Mouse (Mus musculus): Measurements from ENCODE around the gene Arhgap24. TPM values are rescaled to one million over a fixed set of nuclear protein-coding genes. Genes with fewer than 3 reads are reported as not detected.
"Not testable (repeated sequence)": the region's sequence is repeated elsewhere in the genome, so short reads cannot be mapped to it uniquely, and the experiment has no call there.

Gene Arhgap24
- total RNA-seq, 2 experiments from 2014 or later, result 1.9 to 3.8 TPM

DNA sequence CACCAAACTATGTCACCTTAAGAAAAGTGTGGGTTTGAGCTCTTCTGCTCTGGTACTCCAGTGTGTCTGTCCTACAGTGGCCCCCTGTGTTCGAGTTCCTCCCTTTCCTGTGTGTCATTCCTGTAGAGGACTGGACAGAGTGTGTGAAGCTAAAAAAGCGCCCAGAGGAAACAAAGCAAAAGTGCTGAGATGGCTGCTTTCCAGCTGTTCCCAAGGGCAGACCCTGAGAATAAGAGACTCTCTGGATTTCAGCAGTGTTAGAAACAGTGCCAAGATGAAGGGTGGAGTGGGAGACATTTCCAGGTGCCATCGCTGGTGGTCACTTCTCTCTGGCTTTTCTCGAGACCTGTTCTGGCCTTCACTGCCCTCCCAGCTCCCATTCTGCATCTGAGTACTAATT lies 366.7 kb downstream of the Arhgap24 start:
- ATAC-seq (replicated peaks; ENCODE audit: poor library complexity, severe bottlenecking), result no peak

DNA sequence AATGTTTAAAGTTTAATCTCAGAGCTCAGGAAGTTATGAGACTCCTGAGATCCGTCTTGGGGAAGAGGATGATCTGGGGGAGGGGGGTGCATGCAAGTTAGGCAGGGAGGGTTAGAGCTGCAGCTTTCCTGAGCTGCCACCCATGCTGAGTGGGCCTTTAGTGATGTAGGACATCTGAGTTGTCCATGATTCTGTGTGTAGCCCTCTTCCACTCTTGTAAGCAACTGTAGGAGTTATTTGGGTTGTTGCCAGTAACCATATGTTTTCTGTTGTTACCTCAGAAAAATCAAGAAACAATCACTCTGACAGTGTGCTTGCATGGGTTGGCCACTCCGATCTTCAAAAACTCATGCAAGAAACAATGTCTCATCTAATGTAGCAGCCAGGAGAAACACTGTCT lies 370.6 kb downstream of the Arhgap24 start:
- no peak for ATAC-seq (replicated peaks; ENCODE audit: poor library complexity, severe bottlenecking)

DNA sequence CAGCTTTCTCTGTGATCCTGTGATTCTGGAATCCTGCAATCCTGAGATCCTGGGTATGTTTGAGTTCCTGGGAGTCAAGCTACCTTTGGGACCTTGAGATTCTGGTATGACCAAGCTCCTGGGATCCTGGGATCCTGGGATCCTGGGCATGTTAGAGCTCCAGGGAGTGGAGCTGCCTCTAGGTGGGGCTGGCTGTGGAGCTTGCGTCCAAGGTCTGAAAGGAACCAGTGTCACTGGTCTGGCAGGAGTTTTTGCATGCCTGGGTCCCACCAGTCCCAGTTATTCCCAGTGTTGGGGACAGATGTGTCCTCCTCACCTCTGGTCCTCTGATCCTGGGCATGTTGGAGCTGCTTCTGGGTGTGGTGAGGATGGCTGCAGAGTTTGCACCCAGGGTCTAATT lies 372.6 kb downstream of the Arhgap24 start:
- no peak for ATAC-seq (replicated peaks; ENCODE audit: poor library complexity, severe bottlenecking)

DNA sequence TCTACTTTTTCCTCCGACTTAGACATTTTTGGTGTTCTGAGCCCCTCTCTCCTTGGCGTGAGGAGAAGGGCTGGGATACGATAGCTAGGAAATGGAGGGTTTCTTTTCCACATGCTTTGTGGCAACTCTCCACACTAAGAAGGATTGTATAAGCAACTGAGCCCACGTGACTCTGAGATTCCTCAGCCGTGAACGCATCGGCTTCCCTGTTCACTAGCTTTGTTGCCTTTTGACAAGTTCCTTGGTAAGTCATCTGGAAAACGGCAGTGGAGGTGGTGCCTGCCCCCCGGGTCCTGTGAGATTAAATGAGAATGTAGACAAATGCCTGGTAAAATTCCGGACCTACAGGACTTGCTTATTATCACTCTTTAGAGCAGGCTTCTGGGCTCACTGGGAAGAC lies 374.6 kb downstream of the Arhgap24 start:
- ATAC-seq (replicated peaks; ENCODE audit: poor library complexity, severe bottlenecking), result no peak

DNA sequence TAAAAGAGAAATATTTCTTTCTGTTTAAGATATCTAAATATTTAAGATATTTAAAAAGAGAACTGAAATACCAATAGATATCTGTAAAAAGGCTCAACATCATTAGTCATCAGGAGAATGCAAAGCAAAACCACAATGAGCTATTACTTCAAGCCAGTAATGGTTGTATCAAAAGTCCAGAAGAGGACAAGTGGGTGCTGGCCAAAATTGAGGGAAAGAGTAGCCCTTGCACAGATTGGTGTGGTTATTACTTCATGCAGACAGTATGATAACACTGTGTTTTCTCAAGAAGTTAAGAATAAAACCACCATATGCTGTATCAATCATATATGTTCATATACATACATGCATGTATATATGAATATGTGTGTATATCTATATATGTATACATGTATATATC lies 376.9 kb downstream of the Arhgap24 start:
- ATAC-seq (replicated peaks; ENCODE audit: poor library complexity, severe bottlenecking), result no peak

DNA sequence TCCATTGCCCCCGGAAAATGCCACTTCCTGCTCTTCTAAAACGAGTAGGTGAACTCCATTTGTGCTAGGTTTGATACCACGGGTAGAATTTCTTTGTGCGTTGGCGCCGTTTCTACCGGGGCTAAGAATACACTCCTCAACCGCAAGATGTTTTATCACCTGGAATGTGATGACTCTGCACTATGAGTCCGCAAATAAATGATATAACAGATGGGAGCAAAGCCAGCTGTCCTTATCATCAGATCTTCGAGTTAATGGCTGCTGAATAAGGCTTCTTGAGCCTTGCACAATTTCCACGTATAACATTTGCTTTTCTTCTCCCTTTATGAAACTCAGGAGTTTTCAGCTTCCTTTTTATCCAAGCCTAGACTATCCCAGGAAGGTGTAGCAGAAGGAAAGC lies 378.6 kb downstream of the Arhgap24 start:
- no peak for ATAC-seq (replicated peaks; ENCODE audit: poor library complexity, severe bottlenecking)

DNA sequence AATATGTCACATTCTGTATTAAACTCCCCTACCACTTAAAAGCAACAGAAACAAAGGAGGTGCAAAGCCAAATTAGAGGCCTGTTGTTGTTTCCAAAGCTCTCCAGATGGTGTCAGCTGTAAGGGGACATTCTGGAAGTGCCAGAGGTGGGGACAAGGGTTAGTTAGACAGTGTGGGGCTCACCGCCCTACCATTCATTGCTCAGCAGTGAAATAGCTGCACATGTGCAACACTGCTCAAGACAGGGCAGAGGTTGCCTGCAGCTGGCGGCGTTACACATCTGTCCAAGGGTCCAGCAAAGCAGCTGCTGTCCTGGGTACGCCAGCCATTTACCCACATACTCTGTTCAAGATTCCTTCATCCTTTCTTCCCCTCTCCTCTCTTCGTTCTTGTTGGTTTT lies 387.0 kb downstream of the Arhgap24 start:
- ATAC-seq (replicated peaks; ENCODE audit: poor library complexity, severe bottlenecking), result no peak

DNA sequence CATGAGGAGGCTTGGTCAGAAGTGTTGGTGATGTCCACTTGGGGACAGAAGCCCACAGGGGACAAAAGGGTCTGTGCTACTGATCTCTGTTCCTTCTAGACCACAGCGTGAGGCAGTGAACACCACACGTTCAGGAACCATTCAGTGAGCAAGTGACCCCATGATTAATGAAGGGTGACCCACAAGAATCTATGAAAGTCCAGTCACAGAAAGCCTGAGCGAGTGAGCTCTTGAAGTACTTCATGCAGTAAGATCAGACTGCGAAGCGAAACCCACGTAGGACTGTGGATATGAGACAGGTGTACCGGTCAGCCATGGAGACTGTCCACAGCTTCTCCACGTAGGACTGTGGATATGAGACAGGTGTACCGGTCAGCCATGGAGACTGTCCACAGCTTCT lies 391.8 kb downstream of the Arhgap24 start:
- ATAC-seq (replicated peaks; ENCODE audit: poor library complexity, severe bottlenecking), result not testable (repeated sequence)

DNA sequence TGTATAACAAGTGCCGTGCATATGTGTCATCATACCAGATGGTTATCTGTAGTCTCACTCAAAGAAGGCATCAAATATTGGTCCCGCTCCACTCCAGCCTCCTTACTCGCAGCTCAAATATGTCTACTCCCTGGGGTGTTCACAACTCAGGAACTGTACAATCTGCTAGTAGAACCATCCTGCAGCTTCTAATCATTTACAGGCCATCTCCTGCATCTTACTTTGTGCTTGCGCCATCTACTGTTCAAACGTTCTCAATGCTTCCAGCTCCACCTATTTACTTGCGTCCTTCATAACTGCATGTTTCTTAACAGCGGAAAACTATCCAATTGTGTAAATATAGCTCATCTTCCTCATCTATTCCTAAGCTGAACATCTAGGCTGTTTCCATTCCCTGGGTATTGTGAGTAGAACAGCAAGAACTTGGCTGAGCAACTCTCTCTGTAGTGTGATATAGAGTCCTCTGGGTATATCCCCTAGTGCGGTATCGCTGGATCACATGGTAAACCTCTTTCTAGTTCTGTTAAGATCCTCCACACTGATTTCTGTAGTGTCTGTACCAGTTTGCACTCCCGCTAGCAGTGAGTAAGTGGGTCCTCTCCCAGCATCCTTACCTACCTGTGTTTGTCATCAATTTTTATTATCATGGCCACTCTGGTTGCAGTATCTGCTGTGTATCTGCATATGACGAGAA lies 393.6 kb downstream of the Arhgap24 start:
- ATAC-seq (replicated peaks; ENCODE audit: poor library complexity, severe bottlenecking), result peak; percentile 78

DNA sequence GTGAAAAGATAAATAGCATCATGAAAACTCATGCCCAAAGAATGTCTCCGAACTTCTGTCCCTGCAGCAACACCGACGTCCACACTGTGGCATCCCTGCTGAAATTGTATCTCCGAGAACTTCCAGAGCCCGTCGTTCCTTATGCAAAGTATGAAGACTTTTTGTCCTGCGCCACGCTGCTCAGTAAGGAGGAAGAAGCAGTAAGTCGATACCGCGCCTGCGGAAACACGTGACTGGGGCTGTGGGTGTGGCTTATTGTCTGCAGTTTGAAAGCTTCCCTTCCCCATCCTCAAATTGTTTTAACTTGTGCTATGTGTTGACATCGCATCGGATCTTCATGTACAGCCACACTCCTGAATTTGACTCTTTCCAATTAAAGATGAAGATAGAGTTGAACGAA lies 394.4 kb downstream of the Arhgap24 start:
- ATAC-seq (replicated peaks; ENCODE audit: poor library complexity, severe bottlenecking), result peak; percentile 71

DNA sequence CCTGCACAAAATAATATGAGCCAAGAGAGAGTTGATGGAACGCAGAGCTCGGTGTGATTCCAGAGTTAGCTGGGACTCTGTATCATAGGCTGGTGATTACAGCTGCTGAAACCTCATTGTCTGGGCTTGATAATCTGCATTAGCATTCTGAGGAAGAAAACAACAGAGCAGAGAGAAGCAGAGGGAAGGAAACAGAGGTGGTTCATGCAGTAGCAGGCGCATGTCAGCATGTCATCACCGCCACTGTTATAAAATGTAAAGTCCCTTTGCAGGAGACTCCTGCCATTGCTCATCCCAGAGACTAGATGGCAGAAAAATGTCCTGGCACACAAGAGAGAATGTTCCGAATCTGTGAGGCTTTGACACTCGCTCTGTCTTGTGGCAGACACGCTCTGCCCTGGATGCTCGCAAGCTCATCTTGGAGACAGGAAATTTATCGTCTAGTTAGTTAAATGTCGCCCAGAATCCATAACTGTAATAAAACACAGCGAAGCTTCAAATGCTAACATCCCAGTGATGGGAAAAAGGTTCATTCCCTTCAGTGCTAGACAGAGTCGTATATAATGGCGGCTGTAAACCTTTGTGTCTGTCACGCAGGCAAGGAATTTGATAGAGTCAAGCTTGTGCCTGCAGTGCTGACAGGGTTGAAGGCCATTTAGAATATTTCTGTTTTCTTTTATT lies 407.4 kb downstream of the Arhgap24 start:
- no peak for ATAC-seq (replicated peaks; ENCODE audit: poor library complexity, severe bottlenecking)

DNA sequence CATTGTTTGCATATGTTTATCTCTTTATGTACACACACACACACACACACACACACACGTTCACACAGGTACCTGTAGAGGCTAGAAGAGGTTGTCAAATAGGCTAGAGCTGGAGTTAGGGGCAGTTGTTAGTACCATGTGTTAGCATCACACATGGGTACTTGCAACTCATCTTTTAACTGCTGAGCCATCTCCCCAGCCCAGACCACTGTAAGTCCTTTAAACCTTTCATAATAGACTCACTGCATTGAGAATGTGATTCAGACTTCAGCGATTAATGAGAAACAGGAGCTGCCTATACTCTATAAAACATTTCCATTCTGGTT lies 407.9 kb downstream of the Arhgap24 start:
- ATAC-seq (replicated peaks; ENCODE audit: poor library complexity, severe bottlenecking), result no peak

DNA sequence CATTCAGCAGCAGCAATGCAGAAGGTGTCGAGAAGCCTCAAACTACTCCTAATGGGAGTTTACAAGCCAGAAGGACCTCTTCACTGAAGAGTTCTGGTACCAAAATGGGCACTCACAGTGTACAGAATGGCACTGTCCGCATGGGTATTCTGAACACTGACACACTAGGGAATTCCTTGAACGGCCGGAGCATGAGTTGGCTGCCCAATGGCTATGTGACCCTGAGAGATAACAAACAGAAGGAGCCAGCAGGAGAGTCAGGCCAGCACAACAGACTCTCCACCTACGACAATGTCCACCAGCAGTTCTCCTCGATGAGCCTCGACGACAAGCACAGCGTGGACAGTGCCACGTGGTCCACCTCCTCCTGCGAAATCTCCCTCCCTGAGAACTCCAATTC lies 411.0 kb downstream of the Arhgap24 start:
- no peak for ATAC-seq (replicated peaks; ENCODE audit: poor library complexity, severe bottlenecking)

DNA sequence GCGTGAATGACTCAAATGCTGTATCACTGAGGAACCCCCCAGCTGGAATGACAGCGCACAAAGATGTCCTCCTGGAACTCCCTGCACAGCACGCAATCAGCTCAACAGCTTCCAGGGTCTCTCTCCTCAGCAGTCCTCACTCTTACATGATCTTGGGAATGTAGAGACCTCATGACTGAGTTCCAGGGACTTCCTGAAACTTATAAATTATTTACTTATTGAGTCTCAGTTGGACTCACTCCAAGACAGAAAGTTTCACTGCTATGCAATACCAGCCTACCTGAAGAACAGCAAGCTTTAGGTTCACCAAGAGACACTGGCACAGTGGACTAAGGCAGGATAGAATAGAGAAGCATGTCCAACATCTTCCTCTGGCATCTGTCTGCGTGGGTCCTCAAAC lies 417.1 kb downstream of the Arhgap24 start:
- no peak for ATAC-seq (replicated peaks; ENCODE audit: poor library complexity, severe bottlenecking)

DNA sequence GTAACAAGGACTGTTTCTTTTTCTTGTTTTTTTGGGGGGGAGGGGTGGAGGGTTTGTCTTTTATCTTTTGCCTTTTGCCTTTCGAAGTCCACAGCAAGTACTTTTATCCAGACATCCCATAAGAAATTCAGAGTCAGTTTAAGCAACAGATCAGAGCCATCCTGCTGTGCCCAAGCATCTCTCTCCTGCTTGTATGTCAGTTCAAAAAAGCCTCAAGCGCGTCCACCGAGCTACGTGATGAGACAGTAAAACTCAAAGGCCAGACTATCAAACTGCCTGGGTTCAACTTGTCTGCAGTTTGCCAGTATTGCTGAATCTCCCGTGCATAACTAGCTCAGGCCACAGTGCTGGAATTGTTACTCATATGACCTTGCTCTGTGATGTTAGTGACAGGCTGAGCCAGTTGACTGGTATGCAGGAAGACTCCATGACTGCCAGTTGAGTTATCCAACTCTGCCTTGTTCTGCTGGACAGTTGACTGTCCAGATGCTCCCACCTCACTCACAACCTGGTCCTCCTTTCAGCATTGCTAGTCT lies 418.6 kb downstream of the Arhgap24 start:
- no peak for ATAC-seq (replicated peaks; ENCODE audit: poor library complexity, severe bottlenecking)

DNA sequence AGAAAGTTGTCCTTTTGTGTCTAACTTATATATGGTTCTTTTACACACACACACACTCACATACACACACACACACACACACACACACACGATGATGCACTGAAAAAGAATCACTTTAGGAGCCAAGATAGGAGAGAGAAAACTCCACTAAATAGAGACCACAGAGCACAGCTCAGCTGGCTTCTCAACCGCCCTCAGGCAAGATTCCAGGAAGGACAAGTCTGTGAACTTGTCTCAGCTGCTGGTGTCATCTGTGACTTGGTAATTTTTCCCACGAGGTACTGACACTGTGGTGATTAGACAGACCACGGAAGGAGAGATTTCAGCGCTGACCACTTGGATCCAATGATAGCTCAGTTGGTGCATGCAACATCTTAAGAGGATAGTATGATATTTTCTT lies 420.0 kb downstream of the Arhgap24 start:
- ATAC-seq (replicated peaks; ENCODE audit: poor library complexity, severe bottlenecking), result no peak

DNA sequence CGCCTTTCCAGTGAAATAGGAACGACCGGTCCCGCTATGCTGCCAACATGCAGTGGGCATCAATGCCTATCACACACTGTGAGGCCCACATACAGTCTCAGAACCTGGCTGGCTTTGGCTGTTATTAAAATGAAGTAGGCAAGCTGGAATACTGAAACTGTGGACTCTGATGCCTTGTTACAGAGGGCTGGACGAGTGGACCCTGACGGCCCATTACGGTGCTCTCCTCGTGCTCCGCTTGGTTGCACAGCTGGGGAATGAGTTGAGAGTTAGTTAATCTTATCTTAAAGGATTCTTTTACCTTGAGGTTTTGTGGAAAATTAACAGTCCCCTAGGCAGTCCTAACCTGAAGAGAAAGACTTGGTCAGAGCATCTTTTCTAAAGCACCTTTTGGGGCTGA lies 422.3 kb downstream of the Arhgap24 start:
- ATAC-seq (replicated peaks; ENCODE audit: poor library complexity, severe bottlenecking), result no peak

DNA sequence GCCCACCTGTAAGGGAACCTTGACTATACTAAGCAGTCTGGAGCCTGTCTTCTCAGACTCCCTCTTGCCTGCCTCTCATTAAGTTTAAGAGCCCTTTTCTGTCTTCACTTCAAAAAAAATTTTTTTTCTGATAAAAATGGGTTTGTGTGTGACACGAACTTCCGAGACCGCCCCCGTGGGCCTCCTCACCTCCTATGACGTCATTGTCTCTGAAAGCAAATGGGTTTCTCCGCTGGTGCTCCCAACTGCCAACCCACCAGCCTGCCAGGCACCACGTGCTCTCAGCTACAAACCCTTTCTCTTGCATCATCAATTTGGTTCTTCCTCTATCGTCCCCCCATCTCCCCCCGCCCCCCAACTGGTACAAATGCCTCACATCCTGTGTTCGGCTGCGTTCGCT lies 422.9 kb downstream of the Arhgap24 start:
- no peak for ATAC-seq (replicated peaks; ENCODE audit: poor library complexity, severe bottlenecking)

DNA sequence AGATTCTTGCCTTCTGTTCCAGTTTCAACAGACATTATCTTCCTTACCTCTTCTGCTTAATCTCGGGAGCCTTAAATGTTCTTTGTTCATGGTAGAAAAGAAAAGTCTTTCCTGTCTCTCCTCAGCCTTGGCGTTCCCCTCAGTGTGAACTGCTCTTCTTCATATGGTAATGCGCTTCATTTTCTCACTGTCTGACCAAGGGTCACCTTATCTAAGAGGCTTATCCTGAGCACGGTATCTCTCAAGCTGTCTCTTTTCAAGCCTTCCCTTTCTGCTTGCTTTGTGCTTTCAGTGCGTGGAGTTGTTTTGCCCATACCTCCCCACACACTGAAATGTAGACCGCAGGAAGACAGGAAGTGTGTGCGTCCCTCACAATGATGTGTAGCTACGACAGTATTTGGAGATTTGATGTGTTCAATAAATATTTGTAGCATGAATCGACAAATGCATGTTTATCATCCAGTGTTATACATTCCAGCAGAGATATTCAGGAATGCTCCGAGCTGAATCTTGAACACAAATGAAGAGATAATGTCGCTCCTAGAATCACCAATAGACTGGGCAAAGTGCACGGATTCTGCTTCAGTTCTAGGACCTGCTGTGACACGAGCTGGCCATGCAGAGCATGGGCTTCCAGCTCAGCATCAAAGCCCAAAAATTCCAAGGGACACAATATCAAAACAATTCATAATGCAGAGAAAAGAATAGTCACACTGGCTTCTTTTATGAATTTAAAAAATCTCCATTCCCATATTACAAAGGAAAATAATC lies 424.4 kb downstream of the Arhgap24 start:
- ATAC-seq (replicated peaks; ENCODE audit: poor library complexity, severe bottlenecking), result no peak

DNA sequence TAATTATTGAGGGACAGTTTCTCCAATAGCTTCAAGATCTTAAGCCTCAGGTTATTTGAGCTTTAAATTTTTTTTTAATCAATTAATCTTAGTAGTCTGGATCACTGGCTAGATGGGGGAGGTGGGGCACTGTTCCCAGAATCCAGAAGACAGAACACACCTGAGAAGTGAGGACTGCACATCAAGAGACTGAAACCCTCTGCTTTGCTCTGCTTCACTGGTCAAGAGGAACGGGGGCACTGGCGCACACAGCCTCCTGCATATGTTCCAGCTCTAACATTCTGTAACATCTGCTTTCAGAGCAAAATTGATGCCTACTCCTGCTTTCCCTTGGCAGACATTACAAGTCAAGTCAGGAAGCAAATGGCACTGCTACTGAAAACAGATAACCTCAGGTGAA lies 439.0 kb downstream of the Arhgap24 start:
- ATAC-seq (replicated peaks; ENCODE audit: poor library complexity, severe bottlenecking), result no peak

DNA sequence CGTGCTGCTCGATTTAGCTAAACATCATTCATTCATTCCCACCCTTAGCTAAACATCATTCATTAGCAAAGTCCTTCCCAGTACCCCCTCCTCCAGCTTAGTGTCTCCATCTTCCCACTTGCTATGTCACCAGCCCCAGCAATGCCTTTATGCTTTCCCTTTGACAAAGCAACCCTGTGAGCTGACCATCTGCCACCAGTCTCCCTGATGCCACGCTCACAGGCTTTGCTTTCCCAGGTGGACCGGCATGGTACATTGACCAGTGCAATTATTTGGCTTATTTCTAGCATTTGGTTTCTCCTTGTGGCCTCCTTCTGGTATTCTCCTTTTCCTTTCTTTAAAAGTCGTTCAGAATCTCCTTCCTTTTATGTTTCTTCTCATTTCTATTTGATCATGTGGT lies 445.6 kb downstream of the Arhgap24 start:
- ATAC-seq (replicated peaks; ENCODE audit: poor library complexity, severe bottlenecking), result no peak
